Mouse (Mus musculus): ENCODE results near the gene Olfr1279. TPM values are rescaled to one million over a fixed set of nuclear protein-coding genes. Genes with fewer than 3 reads are reported as not detected.

The Olfr1279 gene
- not detected for polyA plus RNA-seq (2015; fragmentation: Illumina TruSeq; extraction: RNeasy Lipid Tissue Mini Kit (QIAGEN cat#74804); ENCODE audit: insufficient read depth, low read depth, low replicate concordance)

GRCm38 (mm10) chr2:111300374-111300773 is at the start of gene Olfr1279:
Gene Olfr1279 (plus strand): TSS chr2:111300635.

GRCm38 (mm10) chr2:111254216-111254615 is 46.2 kb upstream of the Olfr1279 start, which contains the start of gene Olfr1276:
Gene Olfr1276 (plus strand): TSS chr2:111254516.

GRCm38 (mm10) chr2:111274006-111274405 is 26.4 kb upstream of the Olfr1279 start, which contains the start of gene Olfr1277:
Gene Olfr1277 (minus strand): TSS chr2:111274106.

GRCm38 (mm10) chr2:111289836-111290235 is 10.6 kb upstream of the Olfr1279 start, which contains the start of gene Olfr1278:
Gene Olfr1278 (plus strand): TSS chr2:111290136.

DNA sequence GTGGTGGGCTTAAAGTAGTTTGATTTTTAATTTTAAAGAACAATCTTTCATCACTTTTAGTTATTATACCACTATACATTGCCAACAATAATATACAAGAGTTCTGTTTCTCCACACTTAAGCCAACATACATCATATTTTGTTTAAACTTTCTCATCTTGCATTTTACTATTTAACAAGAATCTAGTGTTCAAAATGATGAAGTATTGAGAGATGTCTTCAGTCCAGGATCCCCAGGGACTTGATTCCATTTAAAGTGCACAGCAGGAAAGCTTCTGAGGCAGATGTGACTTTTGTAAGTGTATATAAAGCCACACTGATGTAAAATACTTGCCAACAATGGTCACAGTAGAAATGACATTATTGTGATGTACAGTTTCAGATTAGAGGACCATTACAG is 13.3 kb downstream of the Olfr1279 start, which contains the start of gene Olfr1280:
TSS of gene Olfr1280 (plus strand) at position 301 of the 400 bp plus-strand sequence.

GRCm38 (mm10) chr2:111326220-111326619 is 25.8 kb downstream of the Olfr1279 start, which contains the start of gene Olfr1281:
Gene Olfr1281 (plus strand): TSS chr2:111326520.

DNA sequence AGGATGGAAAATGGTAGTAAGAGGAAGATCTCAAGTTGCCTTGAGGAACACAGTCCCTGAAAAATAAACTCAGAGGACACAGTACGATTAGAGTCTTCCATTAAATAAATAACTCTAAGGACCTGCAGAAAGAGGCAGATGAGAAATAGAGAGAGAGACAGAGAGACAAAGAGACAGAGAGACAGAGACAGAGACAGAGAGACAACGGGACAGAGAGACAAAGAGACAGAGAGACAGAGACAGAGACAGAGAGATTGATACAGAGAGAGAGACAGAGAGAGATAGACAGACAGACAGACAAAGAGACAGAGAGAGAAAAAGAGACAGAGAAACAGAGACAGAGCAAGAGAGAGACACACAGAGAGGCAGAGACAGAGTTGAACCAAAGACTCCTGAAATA is 35.5 kb downstream of the Olfr1279 start, which contains the start of gene Olfr1282:
TSS of gene Olfr1282 (minus strand) at position 101 of the 400 bp plus-strand sequence.

Other genes starting within 250 kb of the Olfr1279 start
- not detected for gene Gm13941, start 194.7 kb upstream of the Olfr1279 start, polyA plus RNA-seq (2015; fragmentation: Illumina TruSeq; extraction: RNeasy Lipid Tissue Mini Kit (QIAGEN cat#74804); ENCODE audit: insufficient read depth, low read depth, low replicate concordance)
- not detected for gene Gm15130, start 147.7 kb upstream of the Olfr1279 start, polyA plus RNA-seq (2015; fragmentation: Illumina TruSeq; extraction: RNeasy Lipid Tissue Mini Kit (QIAGEN cat#74804); ENCODE audit: insufficient read depth, low read depth, low replicate concordance)
- gene 4930430A15Rik, start 71.0 kb upstream of the Olfr1279 start, polyA plus RNA-seq (2015; fragmentation: Illumina TruSeq; extraction: RNeasy Lipid Tissue Mini Kit (QIAGEN cat#74804); ENCODE audit: insufficient read depth, low read depth, low replicate concordance): not detected
- gene Olfr1275, start 65.3 kb upstream of the Olfr1279 start, polyA plus RNA-seq (2015; fragmentation: Illumina TruSeq; extraction: RNeasy Lipid Tissue Mini Kit (QIAGEN cat#74804); ENCODE audit: insufficient read depth, low read depth, low replicate concordance): not detected
- not detected for gene Olfr1276, start 46.1 kb upstream of the Olfr1279 start, polyA plus RNA-seq (2015; fragmentation: Illumina TruSeq; extraction: RNeasy Lipid Tissue Mini Kit (QIAGEN cat#74804); ENCODE audit: insufficient read depth, low read depth, low replicate concordance)
- not detected for gene Olfr1277, start 26.5 kb upstream of the Olfr1279 start, polyA plus RNA-seq (2015; fragmentation: Illumina TruSeq; extraction: RNeasy Lipid Tissue Mini Kit (QIAGEN cat#74804); ENCODE audit: insufficient read depth, low read depth, low replicate concordance)
- gene Olfr1278, start 10.5 kb upstream of the Olfr1279 start, polyA plus RNA-seq (2015; fragmentation: Illumina TruSeq; extraction: RNeasy Lipid Tissue Mini Kit (QIAGEN cat#74804); ENCODE audit: insufficient read depth, low read depth, low replicate concordance): not detected
- not detected for gene Olfr1280, start 13.4 kb downstream of the Olfr1279 start, polyA plus RNA-seq (2015; fragmentation: Illumina TruSeq; extraction: RNeasy Lipid Tissue Mini Kit (QIAGEN cat#74804); ENCODE audit: insufficient read depth, low read depth, low replicate concordance)
- not detected for gene Olfr1281, start 25.9 kb downstream of the Olfr1279 start, polyA plus RNA-seq (2015; fragmentation: Illumina TruSeq; extraction: RNeasy Lipid Tissue Mini Kit (QIAGEN cat#74804); ENCODE audit: insufficient read depth, low read depth, low replicate concordance)
- not detected for gene Olfr1282, start 35.4 kb downstream of the Olfr1279 start, polyA plus RNA-seq (2015; fragmentation: Illumina TruSeq; extraction: RNeasy Lipid Tissue Mini Kit (QIAGEN cat#74804); ENCODE audit: insufficient read depth, low read depth, low replicate concordance)
- gene Olfr1283, start 66.2 kb downstream of the Olfr1279 start, polyA plus RNA-seq (2015; fragmentation: Illumina TruSeq; extraction: RNeasy Lipid Tissue Mini Kit (QIAGEN cat#74804); ENCODE audit: insufficient read depth, low read depth, low replicate concordance): not detected
- gene Olfr1284, start 74.9 kb downstream of the Olfr1279 start, polyA plus RNA-seq (2015; fragmentation: Illumina TruSeq; extraction: RNeasy Lipid Tissue Mini Kit (QIAGEN cat#74804); ENCODE audit: insufficient read depth, low read depth, low replicate concordance): not detected
- not detected for gene Olfr1286, start 122.5 kb downstream of the Olfr1279 start, polyA plus RNA-seq (2015; fragmentation: Illumina TruSeq; extraction: RNeasy Lipid Tissue Mini Kit (QIAGEN cat#74804); ENCODE audit: insufficient read depth, low read depth, low replicate concordance)
- not detected for gene Olfr1287, start 148.5 kb downstream of the Olfr1279 start, polyA plus RNA-seq (2015; fragmentation: Illumina TruSeq; extraction: RNeasy Lipid Tissue Mini Kit (QIAGEN cat#74804); ENCODE audit: insufficient read depth, low read depth, low replicate concordance)
- gene Olfr1288, start 173.5 kb downstream of the Olfr1279 start, polyA plus RNA-seq (2015; fragmentation: Illumina TruSeq; extraction: RNeasy Lipid Tissue Mini Kit (QIAGEN cat#74804); ENCODE audit: insufficient read depth, low read depth, low replicate concordance): not detected
- gene Olfr1289, start 180.2 kb downstream of the Olfr1279 start, polyA plus RNA-seq (2015; fragmentation: Illumina TruSeq; extraction: RNeasy Lipid Tissue Mini Kit (QIAGEN cat#74804); ENCODE audit: insufficient read depth, low read depth, low replicate concordance): not detected
- not detected for gene Olfr1290, start 193.2 kb downstream of the Olfr1279 start, polyA plus RNA-seq (2015; fragmentation: Illumina TruSeq; extraction: RNeasy Lipid Tissue Mini Kit (QIAGEN cat#74804); ENCODE audit: insufficient read depth, low read depth, low replicate concordance)
- not detected for gene Olfr1291-ps1, start 196.5 kb downstream of the Olfr1279 start, polyA plus RNA-seq (2015; fragmentation: Illumina TruSeq; extraction: RNeasy Lipid Tissue Mini Kit (QIAGEN cat#74804); ENCODE audit: insufficient read depth, low read depth, low replicate concordance)
- gene Olfr1293-ps, start 224.6 kb downstream of the Olfr1279 start, polyA plus RNA-seq (2015; fragmentation: Illumina TruSeq; extraction: RNeasy Lipid Tissue Mini Kit (QIAGEN cat#74804); ENCODE audit: insufficient read depth, low read depth, low replicate concordance): not detected
- gene Olfr1294, start 239.7 kb downstream of the Olfr1279 start, polyA plus RNA-seq (2015; fragmentation: Illumina TruSeq; extraction: RNeasy Lipid Tissue Mini Kit (QIAGEN cat#74804); ENCODE audit: insufficient read depth, low read depth, low replicate concordance): not detected

Data from pancreas, adult 10 weeks (tissue).